Mouse (Mus musculus) cerebellum, adult 2 months (tissue): Measurements from ENCODE around the gene Adamts6.

Experiments
- CTCF ChIP-seq: fragments of 200-500 bp; IDR thresholded peaks from 2 replicates; pipeline ENCODE4 v1.5.1; 2011; ENCODE audit warnings: low read depth, mild to moderate bottlenecking, control low read depth, low read length, moderate library complexity, borderline replicate concordance; ENCODE audit not compliant: insufficient read depth
- POLR2A ChIP-seq: fragments of 200-500 bp; IDR thresholded peaks from 2 replicates; pipeline ENCODE4 v1.6.1; 2011; ENCODE audit warnings: low read length, control low read depth, borderline replicate concordance; ENCODE audit not compliant: insufficient read depth

- no peak for TF ChIP-seq CTCF
- TF ChIP-seq POLR2A, result no peak
Observed at GRCm38 (mm10) chr13:104516146-104516545, 228.5 kb downstream of the Adamts6 start.
